Mouse (Mus musculus) megakaryocyte-erythroid progenitor cell, adult 5-6 weeks (primary cell): ENCODE measurements at regions not wholly inside any gene's neighbourhood (a gene's known extent, or its start where the extent isn't known, plus 50 kb on each side); places are given as distances from the start of the nearest gene placed in this dataset.

Experiments
- ATAC-seq: replicated peaks from 2 replicates; pipeline ENCODE4 v1.8.0; 2016; ENCODE audit warnings: mild to moderate bottlenecking, inconsistent platforms; ENCODE audit not compliant: severe bottlenecking, poor library complexity, low FRiP score, low TSS enrichment

DNA sequence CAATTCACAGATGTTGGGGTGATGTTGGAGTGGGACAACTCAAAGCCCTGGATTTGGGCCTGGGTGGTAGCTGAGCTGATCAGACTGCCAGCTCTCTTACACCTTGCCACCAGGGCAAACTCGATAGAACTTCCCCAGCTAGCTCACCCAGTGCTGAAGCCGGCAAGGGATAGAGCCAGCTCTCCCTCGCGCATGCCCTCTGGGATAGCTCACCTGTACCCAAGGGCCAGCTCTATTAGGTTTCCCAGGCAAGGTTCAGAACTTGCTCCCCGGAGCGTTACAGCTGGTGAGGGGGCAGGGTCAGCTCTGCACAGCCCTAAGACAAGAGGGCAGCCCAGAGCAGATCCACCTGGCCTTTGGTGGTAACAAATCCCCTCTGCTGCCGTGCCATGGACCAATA is 54.1 kb upstream of the 1700012A03Rik start:
- no peak for ATAC-seq

- ATAC-seq, result no peak
These were observed 54.8 kb upstream of the 1700012A03Rik start for GRCm38 (mm10) chr6:31995249-31995648.

DNA sequence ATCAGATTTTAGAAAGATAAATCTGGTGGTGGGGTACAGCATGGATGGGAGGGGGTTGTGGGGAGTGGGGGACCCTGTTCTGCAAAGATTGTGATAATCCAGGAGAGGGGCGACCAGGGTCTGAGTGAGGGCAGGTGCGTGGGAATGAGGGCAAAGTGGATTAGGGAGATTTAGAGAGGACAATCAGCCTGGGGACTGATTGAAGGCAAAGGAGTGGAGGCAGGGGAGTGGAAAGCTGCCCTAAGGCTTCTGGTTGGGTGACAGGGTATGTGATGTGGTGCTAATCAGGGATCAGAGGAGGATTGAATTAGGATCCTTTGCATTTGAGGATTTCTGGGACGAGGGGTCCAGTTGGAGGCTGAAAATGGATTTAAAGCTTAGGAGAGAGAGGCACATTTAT is 64.3 kb upstream of the 1700012A03Rik start:
- no peak for ATAC-seq

GRCm38 (mm10) chr6:31976705-31977104 is 73.3 kb upstream of the 1700012A03Rik start:
- no peak for ATAC-seq

DNA sequence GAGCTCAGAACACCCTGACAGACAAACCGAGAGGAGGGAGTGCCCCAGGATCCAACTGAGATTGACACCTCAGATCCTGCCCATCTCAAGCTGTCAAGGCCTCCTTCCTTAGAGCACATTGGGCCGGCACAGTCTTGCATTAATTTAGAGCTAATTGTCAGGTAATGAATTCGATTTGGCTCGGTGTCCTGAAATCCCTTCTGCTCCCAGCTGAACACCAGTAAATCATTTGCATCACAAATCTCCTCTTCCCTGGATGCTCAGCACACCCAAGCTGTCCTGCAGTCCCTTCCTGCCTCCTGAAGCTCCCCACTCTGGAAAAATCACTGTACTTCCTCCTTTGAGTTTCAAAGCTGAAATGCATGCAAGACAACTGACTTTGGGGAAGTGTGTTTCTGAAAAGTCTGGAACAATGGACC is 102.0 kb upstream of the 1700012A03Rik start:
- ATAC-seq, result no peak

GRCm38 (mm10) chr6:31946572-31946971 is 103.5 kb upstream of the 1700012A03Rik start:
- no peak for ATAC-seq

DNA sequence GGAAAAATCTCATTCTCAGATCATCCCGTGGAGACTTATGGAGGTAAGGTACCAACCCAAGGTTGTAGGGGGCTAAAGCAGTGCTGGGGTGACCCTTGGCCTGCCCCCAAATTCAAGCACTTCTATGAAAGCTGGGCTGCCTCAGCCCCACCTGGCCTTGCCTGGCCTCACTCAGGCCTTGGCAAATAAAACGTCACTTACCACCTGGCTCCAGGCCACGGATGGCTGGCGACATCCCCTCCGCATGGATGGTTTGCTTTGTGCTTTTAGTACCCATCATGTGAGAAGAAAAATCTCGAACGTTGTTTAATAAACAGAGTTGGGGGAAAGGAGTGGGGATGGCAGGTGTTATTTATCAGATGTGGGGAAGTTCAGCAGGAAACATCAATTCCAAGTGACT is 104.7 kb upstream of the 1700012A03Rik start:
- no peak for ATAC-seq

GRCm38 (mm10) chr6:31944546-31944945 is 105.5 kb upstream of the 1700012A03Rik start:
- no peak for ATAC-seq

GRCm38 (mm10) chr6:31942696-31943095 is 107.3 kb upstream of the 1700012A03Rik start:
- no peak for ATAC-seq

GRCm38 (mm10) chr6:31938216-31938814 is 111.7 kb upstream of the 1700012A03Rik start:
- peak; percentile 55; the same call in 1 of the 2 replicates for ATAC-seq

DNA sequence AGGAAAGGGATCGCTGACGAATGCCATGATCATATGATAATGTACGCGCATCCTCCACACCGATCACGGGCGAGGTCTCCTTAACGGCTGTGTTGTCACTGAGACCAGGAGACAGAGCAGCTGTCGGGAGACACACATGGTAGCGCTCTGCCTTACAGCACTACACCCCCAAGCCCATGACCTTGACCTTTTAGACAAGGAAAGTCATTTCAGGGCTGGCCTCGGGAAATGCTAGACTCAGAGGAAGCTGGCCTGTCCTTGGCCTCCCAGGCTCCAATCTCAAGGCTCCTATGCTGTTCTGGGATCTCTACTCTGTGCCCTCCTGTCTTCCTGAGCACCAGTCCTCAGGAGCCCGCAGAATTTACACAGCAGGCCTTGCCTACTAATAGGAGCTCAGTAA is 112.9 kb upstream of the 1700012A03Rik start:
- no peak for ATAC-seq

- ATAC-seq, result no peak
These were observed 115.2 kb upstream of the 1700012A03Rik start for GRCm38 (mm10) chr6:31934826-31935225.

- ATAC-seq, result no peak
These were observed 116.1 kb upstream of the 1700012A03Rik start for GRCm38 (mm10) chr6:31933956-31934355.

- ATAC-seq, result no peak
These were observed 116.7 kb upstream of the 1700012A03Rik start for GRCm38 (mm10) chr6:31933364-31933763.

DNA sequence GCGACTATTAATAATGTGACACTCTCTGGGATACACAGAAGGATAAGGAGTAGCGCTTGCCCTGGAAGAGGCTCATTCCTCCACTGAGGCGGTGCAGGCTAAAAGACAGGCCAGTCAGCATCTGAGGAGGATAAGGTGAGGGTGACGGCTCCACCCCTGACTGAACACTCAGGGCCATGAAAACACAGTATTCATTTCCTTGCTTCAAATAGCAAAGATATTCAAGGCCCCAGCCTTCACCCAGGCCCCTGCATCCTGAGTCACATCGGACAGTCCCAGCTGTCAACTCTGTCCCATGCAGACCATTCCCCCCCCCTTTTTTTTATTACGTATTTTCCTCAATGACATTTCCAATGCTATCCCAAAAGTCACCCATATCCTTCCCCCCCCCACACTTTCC is 118.9 kb upstream of the 1700012A03Rik start:
- ATAC-seq, result no peak

GRCm38 (mm10) chr6:31929165-31929564 is 120.9 kb upstream of the 1700012A03Rik start:
- ATAC-seq, result no peak

DNA sequence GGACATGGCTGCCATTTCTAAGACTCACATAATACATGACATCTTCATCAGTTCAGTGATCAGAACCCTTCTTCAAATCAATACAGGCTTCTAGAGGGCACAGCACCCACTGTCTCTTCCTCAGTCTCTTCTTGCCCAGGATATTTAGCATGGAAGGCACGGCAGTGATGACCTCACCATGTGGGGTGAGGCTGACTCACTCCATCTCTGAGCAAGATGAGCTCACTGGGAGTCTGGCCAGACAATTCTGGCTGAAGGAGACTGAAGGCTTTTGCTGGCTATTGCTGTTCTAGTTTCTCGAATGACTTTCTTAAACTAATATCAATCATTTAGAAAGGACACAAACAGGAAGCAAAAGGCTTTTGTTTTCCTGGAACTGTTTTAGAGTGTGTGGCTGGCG is 122.9 kb upstream of the 1700012A03Rik start:
- ATAC-seq, result no peak

DNA sequence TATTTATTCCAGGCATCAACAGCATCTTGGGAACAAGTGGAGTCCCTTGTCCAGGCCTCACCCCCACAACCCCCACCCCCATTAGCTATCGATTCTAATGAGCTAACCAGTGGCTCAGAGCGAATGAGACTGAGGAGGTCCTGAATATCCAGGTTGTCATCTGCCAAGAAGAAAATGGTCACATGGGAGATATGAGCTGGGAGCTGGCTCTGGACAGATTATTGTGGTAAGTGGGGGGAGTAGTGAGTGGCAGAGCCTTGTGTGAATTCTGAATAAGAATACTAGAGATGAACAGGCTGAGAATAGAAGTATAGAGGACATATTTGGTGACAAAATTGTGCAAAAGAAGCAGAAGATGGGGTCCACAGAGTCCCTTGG is 125.4 kb upstream of the 1700012A03Rik start:
- ATAC-seq, result no peak

- ATAC-seq, result no peak
These were observed 125.9 kb upstream of the 1700012A03Rik start for GRCm38 (mm10) chr6:31923951-31924668.

- no peak for ATAC-seq
These were observed 128.4 kb upstream of the 1700012A03Rik start for GRCm38 (mm10) chr6:31921561-31922152.
